Mouse (Mus musculus): ENCODE measurements around the gene Prdx5.
"Not testable (repeated sequence)": the region's sequence is repeated elsewhere in the genome, so short reads cannot be mapped to it uniquely, and the experiment has no call there.

The Prdx5 gene

GRCm38 (mm10) chr19:6919431-6919830, 9.5 kb upstream of the Prdx5 start:
- DNase-seq (ENCODE audit: low spot score in 2 of 2): peak in 1 of 2 experiments; percentile 2

GRCm38 (mm10) chr19:6918321-6918720, 8.4 kb upstream of the Prdx5 start:
- no peak for DNase-seq (ENCODE audit: low spot score in 2 of 2)

DNA sequence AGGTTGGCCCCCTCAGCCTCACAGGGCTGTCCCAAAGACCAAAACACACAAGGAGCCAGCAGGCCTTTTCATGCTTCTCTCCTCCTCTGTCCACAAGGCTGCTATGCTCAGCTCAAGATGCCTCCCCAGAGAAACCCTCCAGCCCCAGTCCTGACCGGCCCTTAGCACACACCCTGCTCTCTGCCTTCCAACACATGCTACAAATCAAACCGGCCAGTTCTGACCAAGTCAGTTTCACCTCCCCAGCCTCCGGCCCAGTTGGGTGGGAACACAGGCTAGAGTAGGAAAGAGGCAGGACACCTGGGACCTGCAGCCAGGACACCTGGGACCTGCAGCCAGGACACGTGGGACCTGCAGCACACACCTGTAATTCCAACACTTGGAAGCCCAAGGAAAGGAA, 6.6 kb upstream of the Prdx5 start:
- DNase-seq (ENCODE audit: low spot score in 2 of 2): no peak

DNA sequence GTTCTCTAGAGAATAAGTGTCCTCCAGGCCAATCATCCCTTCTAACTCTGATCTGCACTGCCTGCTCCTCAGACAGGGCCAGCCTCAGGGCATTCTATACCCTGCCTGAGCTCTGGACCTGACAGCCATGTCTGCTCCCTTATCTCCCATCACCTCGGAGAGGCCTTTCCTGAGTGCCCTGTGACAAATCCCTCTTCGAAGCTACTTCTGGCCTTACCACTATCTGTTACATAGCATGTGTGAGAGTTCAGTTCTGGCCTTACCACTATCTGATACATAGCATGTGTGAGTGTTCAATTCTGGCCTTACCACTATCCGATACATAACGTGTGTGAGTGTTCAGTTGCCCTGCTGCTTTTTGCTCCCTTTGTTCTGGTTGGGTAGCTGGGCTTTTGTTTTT, 5.4 kb upstream of the Prdx5 start:
- no peak for DNase-seq (ENCODE audit: low spot score in 2 of 2)

- no peak for DNase-seq (ENCODE audit: low spot score in 2 of 2)
These were observed 4.6 kb upstream of the Prdx5 start for GRCm38 (mm10) chr19:6914540-6914939.

DNA sequence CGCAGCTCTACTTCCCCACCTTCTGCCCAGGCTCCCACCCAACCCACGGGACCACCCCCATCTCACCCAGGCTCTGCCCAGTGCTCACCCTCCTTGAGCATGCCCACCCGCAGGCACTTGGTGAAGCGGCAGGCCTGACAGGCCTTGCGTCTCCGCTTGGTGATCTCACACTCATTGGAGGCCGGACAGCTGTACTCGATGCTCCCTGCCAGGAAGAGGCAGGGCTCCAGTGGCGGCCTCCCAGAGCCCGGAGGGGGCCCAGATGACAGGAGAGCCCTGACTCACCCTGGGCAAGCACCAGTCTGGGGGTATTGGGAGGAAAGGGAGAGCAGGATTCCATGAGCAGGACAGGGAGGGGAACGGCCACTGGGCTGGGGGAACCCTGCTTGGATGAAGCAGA, 4.1 kb upstream of the Prdx5 start:
- no peak for DNase-seq (ENCODE audit: low spot score in 2 of 2)

DNA sequence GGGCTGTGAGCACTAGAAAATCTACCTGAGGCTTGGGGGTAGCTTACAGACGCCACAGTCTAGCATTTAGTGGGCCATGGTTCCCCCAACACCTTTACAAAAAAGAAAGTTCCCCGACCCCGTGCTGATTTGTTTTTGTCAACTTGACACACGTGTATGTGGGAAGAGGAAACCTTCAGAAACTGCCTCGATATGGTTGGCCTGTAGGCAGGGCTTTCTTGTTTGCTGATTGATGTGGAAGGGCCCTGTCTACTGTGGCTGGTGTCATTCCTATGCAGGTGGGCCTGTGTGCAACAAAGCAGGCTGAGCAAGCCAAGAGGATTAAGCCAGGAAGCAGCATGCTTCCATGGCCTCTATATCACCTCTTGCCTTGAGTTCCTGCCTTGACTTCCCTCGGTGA, 3.1 kb upstream of the Prdx5 start:
- no peak for DNase-seq (ENCODE audit: low spot score in 2 of 2)

DNA sequence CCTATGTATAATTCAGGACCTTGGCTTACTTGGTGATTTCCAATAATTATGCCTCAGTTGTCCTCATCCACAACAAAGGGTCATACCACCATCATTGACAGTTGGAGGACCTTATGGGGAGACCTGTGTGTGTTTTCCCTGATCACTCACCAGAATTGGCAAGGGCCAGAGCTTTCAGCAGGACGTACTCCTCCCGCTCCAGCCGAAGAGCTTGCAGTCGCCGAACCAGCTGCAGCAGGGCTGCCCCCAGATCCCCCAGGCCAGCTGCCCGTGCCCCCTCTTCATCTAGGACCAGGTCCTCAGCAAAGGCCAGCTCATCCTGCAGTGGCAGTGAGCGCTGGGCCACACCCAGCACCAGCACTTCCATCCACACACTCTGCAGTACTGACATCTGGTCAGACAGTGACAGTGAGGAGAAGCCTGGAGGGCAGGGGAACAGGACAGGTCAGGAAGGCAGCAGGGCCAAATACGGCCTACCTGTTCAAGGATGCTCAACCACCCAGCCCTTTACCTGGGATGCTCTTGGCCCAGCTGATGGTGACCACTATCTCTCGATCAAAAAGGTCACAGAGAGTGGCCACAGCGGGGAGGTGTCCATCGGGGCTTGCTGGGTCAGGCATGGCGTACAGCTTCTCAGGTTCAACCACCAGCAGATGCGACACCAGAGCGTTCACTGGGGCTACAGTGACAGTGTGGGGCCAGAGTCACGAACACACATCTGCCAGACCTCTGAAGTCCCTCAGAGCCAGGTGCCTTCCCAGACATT, 2.5 kb upstream of the Prdx5 start:
- DNase-seq (ENCODE audit: low spot score in 2 of 2): peak in 1 of 2 experiments; percentile 2

- DNase-seq (ENCODE audit: low spot score in 2 of 2): peak in 1 of 2 experiments; percentile 7
These were observed 1.5 kb upstream of the Prdx5 start for GRCm38 (mm10) chr19:6911101-6912074.

GRCm38 (mm10) chr19:6910306-6910705, 400 bp upstream of the Prdx5 start:
- not testable (repeated sequence) for DNase-seq (ENCODE audit: low spot score in 2 of 2)

DNA sequence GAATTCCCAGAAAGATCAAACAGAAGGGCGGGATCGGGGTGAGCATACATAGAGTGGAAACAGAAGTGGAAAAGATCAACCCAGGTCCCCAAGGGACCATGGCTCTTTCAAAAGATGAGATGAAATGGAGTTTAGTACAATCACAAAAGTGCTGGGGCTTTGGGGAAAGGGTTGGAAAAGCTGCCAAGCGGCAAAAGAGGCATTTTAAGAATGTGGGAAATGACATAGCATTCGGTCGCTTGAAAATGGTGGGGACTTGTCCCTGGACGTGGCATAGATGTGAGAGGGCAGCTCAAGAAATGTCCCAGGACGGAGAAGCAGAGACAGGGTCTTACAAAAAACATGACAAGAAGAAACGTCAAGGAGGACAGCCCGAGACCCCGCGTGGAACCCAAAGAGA, 885 bp downstream of the Prdx5 start:
- DNase-seq (ENCODE audit: low spot score in 2 of 2): no peak

- DNase-seq (ENCODE audit: low spot score in 2 of 2): peak in 1 of 2 experiments; percentile 5
These were observed 1.9 kb downstream of the Prdx5 start for GRCm38 (mm10) chr19:6907811-6908540.

GRCm38 (mm10) chr19:6907094-6907493, 2.8 kb downstream of the Prdx5 start:
- DNase-seq (ENCODE audit: low spot score in 2 of 2): peak in 1 of 2 experiments; percentile 2

GRCm38 (mm10) chr19:6906199-6906598, 3.7 kb downstream of the Prdx5 start:
- no peak for DNase-seq (ENCODE audit: low spot score in 2 of 2)

- DNase-seq (ENCODE audit: low spot score in 2 of 2): no peak
These were observed 4.3 kb downstream of the Prdx5 start for GRCm38 (mm10) chr19:6905498-6906159.

GRCm38 (mm10) chr19:6904846-6905245, 5.1 kb downstream of the Prdx5 start:
- no peak for DNase-seq (ENCODE audit: low spot score in 2 of 2)

DNA sequence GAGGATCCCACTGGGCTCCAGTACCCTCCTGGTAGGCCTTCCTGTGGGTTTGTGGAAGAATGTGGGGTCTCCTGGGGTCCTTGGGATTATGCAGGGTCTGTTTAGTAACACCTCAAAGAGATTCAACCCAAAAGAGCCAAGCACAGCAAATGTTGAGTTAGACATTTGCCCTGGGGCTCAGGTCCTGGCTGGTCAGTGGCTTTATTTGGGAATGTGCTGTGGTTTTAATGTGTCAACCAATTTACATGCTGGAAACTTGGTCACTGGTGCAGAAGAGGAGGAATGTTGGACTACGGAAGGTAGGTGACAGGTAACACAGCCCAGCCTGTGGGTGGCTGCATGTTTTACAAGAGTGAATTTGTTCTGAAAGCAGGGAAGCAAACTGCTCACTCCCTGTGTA, 6.9 kb downstream of the Prdx5 start:
- DNase-seq (ENCODE audit: low spot score in 2 of 2): no peak

GRCm38 (mm10) chr19:6899641-6900040, 10.3 kb downstream of the Prdx5 start:
- DNase-seq (ENCODE audit: low spot score in 2 of 2): no peak

DNA sequence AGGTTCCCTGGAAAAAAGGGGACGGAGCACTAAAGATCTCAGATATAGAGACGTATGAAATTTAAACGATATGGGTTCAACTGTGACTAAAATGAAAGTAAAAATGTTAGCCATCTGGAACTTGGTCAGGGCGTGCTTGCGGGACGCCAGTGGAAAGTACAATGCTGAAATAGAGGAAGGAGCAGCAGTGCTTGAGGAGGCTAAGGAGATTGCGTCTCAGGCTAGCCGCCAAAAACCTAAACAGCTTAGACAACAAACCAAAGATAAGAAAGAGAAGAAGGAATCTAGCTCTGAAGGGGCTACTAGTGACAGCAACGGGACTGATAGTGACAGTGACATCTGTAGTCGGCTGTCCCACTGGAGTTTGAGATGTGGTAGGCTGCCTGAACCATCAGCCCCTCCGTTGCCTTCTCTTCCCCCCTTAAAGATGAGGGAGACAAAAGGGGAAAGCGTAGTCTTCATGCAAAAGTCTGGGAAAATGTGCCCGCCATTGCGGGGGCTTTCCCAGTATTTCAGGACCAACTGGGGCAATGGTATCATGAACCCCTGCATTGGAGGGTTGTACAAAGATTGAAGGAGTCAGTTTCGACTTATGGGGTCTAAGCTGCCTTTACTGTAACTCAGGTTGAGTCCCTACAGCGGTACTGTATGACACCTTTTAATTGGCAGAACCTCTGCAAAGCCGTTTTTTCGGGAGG, 14.1 kb downstream of the Prdx5 start:
- DNase-seq (ENCODE audit: low spot score in 2 of 2): not testable (repeated sequence)

GRCm38 (mm10) chr19:6893731-6894451, 16.0 kb downstream of the Prdx5 start:
- DNase-seq (ENCODE audit: low spot score in 2 of 2): no peak

Measured in right cerebral cortex, adult 2 months (tissue).